Mouse (Mus musculus) cerebellum, postnatal 10 days (tissue): ENCODE data around the gene Tmprss13.

Experiments
- DNase-seq, 2 experiments: peaks; one replicate each; pipeline ENCODE4 v3.0.0; 2021; ENCODE audit warnings: mixed read lengths in 2 of 2

The Tmprss13 gene

DNA sequence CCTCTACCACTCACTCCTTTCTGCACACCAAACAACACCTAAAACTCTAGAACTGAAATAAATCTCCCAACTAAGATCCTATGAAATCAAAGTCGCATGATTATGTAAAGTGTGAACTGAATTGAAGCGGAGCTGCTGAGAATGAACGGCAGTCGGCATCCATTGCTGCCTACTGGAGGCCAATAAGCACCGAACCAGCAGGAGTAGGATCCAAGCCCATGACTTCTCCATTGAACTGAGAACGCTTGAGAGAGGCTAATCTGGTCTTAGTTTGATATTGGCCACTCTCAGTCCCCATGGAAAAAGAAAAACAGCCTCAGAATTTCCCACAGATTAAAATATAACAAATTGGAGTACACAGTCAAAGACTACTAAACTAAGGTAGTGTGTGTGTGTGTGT is 65.0 kb downstream of the Tmprss13 start:
- peak; percentile 71 to 78 for DNase-seq

GRCm38 (mm10) chr9:45386698-45387097 is 67.8 kb downstream of the Tmprss13 start:
- no peak for DNase-seq

DNA sequence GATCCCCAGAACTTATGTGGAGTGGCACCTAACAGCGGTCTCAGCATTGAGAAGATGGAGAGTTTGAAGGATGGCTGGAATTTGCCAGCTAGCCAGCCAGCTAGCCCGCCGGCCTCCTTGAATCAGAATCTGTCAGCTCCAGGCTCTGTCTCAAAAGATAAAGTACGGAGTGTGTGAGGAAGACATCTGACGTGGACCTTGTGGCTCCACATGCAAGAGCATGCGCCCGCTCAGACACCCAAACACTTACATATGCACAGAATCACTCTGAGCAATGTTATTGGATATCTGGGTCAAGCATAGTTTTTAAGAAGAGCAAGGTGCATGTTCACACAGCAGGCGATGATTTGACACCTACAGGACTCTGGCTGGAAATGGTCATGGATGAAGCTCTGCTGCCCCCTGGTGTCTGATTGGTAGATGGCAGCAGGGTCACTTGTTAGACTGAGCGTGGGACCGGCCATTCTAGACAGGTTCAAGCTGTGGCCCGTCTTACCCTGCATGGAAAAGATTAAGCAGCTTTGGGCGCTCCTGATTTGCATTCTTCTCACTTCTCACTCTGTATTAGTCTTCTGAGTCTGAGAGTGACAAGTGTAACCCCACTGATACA is 69.6 kb downstream of the Tmprss13 start:
- peak; percentile 94 to 97 for DNase-seq

GRCm38 (mm10) chr9:45389596-45389995 is 70.7 kb downstream of the Tmprss13 start:
- DNase-seq, result no peak

GRCm38 (mm10) chr9:45391299-45391698 is 72.4 kb downstream of the Tmprss13 start:
- DNase-seq, result no peak

DNA sequence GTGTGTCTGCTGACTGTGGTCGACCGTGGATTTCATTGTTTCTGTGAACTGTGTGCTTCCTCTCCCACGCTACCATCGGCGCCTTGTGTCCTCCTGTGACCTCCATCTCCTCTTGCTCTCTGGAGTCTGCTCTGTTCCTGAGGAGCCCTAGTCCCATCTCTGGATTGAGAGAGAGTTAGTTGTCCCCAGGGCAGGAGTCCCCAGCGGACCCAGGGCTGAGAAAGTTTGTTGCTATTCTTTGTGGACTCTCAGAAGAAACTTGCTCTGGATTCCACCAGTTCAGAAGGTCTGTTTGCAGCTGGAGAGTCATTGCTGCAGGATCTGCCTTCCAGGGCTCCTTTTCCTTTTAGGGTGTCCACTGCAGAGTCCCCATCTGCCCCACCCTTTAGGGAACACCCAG is 76.3 kb downstream of the Tmprss13 start:
- DNase-seq, result no peak

DNA sequence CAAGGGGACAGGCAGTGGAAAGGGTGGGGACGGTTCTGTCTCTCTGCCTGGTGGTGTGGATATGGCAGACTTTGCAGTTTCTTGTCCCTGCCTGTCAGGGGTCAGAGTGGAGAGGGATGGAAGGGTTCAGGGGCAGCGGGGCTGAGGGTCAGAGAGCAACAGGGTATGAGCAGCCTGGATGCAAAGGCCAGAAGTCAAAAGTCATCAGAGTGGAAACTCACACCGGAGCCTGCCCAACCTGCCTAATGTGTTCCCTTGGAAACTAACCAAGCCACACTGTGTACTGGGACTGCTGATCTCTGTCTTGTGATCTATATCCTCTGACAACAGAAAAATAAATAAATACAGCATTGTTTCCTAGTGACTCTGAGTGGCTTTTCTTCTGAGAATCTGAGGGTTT is 76.9 kb downstream of the Tmprss13 start:
- DNase-seq, result no peak
